Mouse (Mus musculus): ENCODE measurements around the gene Bace1. TPM values are rescaled to one million over a fixed set of nuclear protein-coding genes. Genes with fewer than 3 reads are reported as not detected.

Gene Bace1
- polyA plus RNA-seq, 1 experiment from 2014 or later: 26.5 TPM

- no peaks in the 10 kb centered on the region for H3K9me3 ChIP-seq (replicated peaks; ENCODE audit: low read length)
- no peak overlapping the region for H3K9ac ChIP-seq (ENCODE audit: low read depth, low read length)
- no peak for ATAC-seq (replicated peaks; ENCODE audit: low FRiP score, low read depth)
- no peaks in the 10 kb centered on the region for H3K36me3 ChIP-seq (ENCODE audit: insufficient read depth, low read length)
- WGBS: 36% methylated on average over 10 of the region's 10 CpGs
- no peaks in the 10 kb centered on the region for H3K27me3 ChIP-seq (ENCODE audit: insufficient read depth, low read length)
- H3K4me1 ChIP-seq (replicated peaks; ENCODE audit: insufficient read depth, low read length): peaks cover 4% of the 10 kb centered on the region; the same call in 1 of the 2 replicates
- peak; percentile 82 for DNase-seq (ENCODE audit: low spot score)
- peak; percentile 92 for TF ChIP-seq CTCF (IDR thresholded peaks at IDR 0.05; ENCODE audit: low read depth)
- peak overlapping the region; percentile 84; the same call in 1 of the 2 replicates for H3K4me3 ChIP-seq (replicated peaks; ENCODE audit: low read depth, low read length)
- peak overlapping the region; percentile 90 for H3K4me2 ChIP-seq (ENCODE audit: low read length)
- no peak overlapping the region for H3K27ac ChIP-seq
These were observed 9.3 kb upstream of the Bace1 start for GRCm38 (mm10) chr9:45829107-45829506.

GRCm38 (mm10) chr9:45832898-45833297, 5.5 kb upstream of the Bace1 start:
- 80% methylated on average over 2 of the region's 2 CpGs for WGBS
- no peaks in the 10 kb centered on the region for H3K36me3 ChIP-seq (ENCODE audit: insufficient read depth, low read length)
- no peak for ATAC-seq (replicated peaks; ENCODE audit: low FRiP score, low read depth)

GRCm38 (mm10) chr9:45833461-45833860, 4.9 kb upstream of the Bace1 start:
- Histone ChIP-seq H3K4me3 (replicated peaks; ENCODE audit: low read depth, low read length) (no peak overlapping the region), H3K4me1 (replicated peaks; ENCODE audit: insufficient read depth, low read length) (no peaks in the 10 kb centered on the region), H3K27me3 (ENCODE audit: insufficient read depth, low read length) (no peaks in the 10 kb centered on the region), H3K36me3 (ENCODE audit: insufficient read depth, low read length) (no peaks in the 10 kb centered on the region), H3K9me3 (replicated peaks; ENCODE audit: low read length) (no peaks in the 10 kb centered on the region), H3K27ac (no peak overlapping the region), H3K9ac (ENCODE audit: low read depth, low read length) (no peak overlapping the region), H3K4me2 (ENCODE audit: low read length) (no peak overlapping the region)
- DNase-seq (ENCODE audit: low spot score) (no peak), ATAC-seq (replicated peaks; ENCODE audit: low FRiP score, low read depth) (no peak)
- WGBS: 76% methylated on average over 2 of the region's 2 CpGs
- no peak for TF ChIP-seq CTCF (IDR thresholded peaks at IDR 0.05; ENCODE audit: low read depth)

More at GRCm38 (mm10) chr9:45832898-45833297, 5.5 kb upstream of the Bace1 start:
- Histone ChIP-seq H3K4me3 (replicated peaks; ENCODE audit: low read depth, low read length) (no peak overlapping the region), H3K4me1 (replicated peaks; ENCODE audit: insufficient read depth, low read length) (no peaks in the 10 kb centered on the region), H3K4me2 (ENCODE audit: low read length) (no peak overlapping the region), H3K27me3 (ENCODE audit: insufficient read depth, low read length) (no peaks in the 10 kb centered on the region), H3K27ac (no peak overlapping the region), H3K9me3 (replicated peaks; ENCODE audit: low read length) (no peaks in the 10 kb centered on the region), H3K9ac (ENCODE audit: low read depth, low read length) (no peak overlapping the region)
- no peak for DNase-seq (ENCODE audit: low spot score)
- no peak for TF ChIP-seq CTCF (IDR thresholded peaks at IDR 0.05; ENCODE audit: low read depth)

GRCm38 (mm10) chr9:45838069-45838433, 329 bp upstream of the Bace1 start:
- 19% methylated on average over 4 of the region's 4 CpGs for WGBS
- ATAC-seq (replicated peaks; ENCODE audit: low FRiP score, low read depth) (peak; percentile 29), DNase-seq (ENCODE audit: low spot score) (no peak)
- TF ChIP-seq CTCF (IDR thresholded peaks at IDR 0.05; ENCODE audit: low read depth): no peak
- Histone ChIP-seq H3K27ac (no peak overlapping the region), H3K9me3 (replicated peaks; ENCODE audit: low read length) (no peaks in the 10 kb centered on the region), H3K36me3 (ENCODE audit: insufficient read depth, low read length) (no peaks in the 10 kb centered on the region), H3K4me3 (replicated peaks; ENCODE audit: low read depth, low read length) (peak overlapping the region; percentile 86), H3K9ac (ENCODE audit: low read depth, low read length) (no peak overlapping the region), H3K4me1 (replicated peaks; ENCODE audit: insufficient read depth, low read length) (peaks cover 14% of the 10 kb centered on the region; the same call in 1 of the 2 replicates), H3K27me3 (ENCODE audit: insufficient read depth, low read length) (no peaks in the 10 kb centered on the region), H3K4me2 (ENCODE audit: low read length) (peak overlapping the region; percentile 99)

GRCm38 (mm10) chr9:45839139-45839981, 980 bp downstream of the Bace1 start:
- TF ChIP-seq CTCF (IDR thresholded peaks at IDR 0.05; ENCODE audit: low read depth): no peak
- Histone ChIP-seq H3K36me3 (ENCODE audit: insufficient read depth, low read length) (no peaks in the 10 kb centered on the region), H3K27me3 (ENCODE audit: insufficient read depth, low read length) (no peaks in the 10 kb centered on the region), H3K9ac (ENCODE audit: low read depth, low read length) (peak overlapping the region; percentile 81), H3K9me3 (replicated peaks; ENCODE audit: low read length) (no peaks in the 10 kb centered on the region), H3K4me1 (replicated peaks; ENCODE audit: insufficient read depth, low read length) (peaks cover 14% of the 10 kb centered on the region; the same call in 1 of the 2 replicates), H3K4me2 (ENCODE audit: low read length) (peak overlapping the region; percentile 99), H3K4me3 (replicated peaks; ENCODE audit: low read depth, low read length) (peak overlapping the region; percentile 86), H3K27ac (peak overlapping the region; percentile 68)
- DNase-seq (ENCODE audit: low spot score) (peak; percentile 27), ATAC-seq (replicated peaks; ENCODE audit: low FRiP score, low read depth) (peak; percentile 34)
- WGBS: 4% methylated on average over 17 of the region's 17 CpGs

- H3K4me2 ChIP-seq (ENCODE audit: low read length): peak overlapping the region; percentile 99
- DNase-seq (ENCODE audit: low spot score) (no peak), ATAC-seq (replicated peaks; ENCODE audit: low FRiP score, low read depth) (0 out of 2 replicates have a peak, but pooled peaks have one; percentile 17)
- H3K36me3 ChIP-seq (ENCODE audit: insufficient read depth, low read length): no peaks in the 10 kb centered on the region
- no peaks in the 10 kb centered on the region for H3K27me3 ChIP-seq (ENCODE audit: insufficient read depth, low read length)
- H3K9me3 ChIP-seq (replicated peaks; ENCODE audit: low read length): no peaks in the 10 kb centered on the region
- peaks cover 14% of the 10 kb centered on the region; the same call in 1 of the 2 replicates for H3K4me1 ChIP-seq (replicated peaks; ENCODE audit: insufficient read depth, low read length)
- no peak for TF ChIP-seq CTCF (IDR thresholded peaks at IDR 0.05; ENCODE audit: low read depth)
- peak overlapping the region; percentile 81 for H3K9ac ChIP-seq (ENCODE audit: low read depth, low read length)
- H3K27ac ChIP-seq: peak overlapping the region; percentile 55
- H3K4me3 ChIP-seq (replicated peaks; ENCODE audit: low read depth, low read length): peak overlapping the region; percentile 86
- 42% methylated on average over 7 of the region's 7 CpGs for WGBS
These were observed 1.6 kb downstream of the Bace1 start for GRCm38 (mm10) chr9:45839982-45840300.

Measured in kidney, postnatal 0 days (tissue).